Mouse (Mus musculus): Measurements from ENCODE around the gene Ccr9.
A peak's percentile ranks its signal among the peaks of the same experiment; 100 is the strongest.
"Not testable (repeated sequence)": the region's sequence is repeated elsewhere in the genome, so short reads cannot be mapped to it uniquely, and the experiment has no call there.

Ccr9 gene

DNA sequence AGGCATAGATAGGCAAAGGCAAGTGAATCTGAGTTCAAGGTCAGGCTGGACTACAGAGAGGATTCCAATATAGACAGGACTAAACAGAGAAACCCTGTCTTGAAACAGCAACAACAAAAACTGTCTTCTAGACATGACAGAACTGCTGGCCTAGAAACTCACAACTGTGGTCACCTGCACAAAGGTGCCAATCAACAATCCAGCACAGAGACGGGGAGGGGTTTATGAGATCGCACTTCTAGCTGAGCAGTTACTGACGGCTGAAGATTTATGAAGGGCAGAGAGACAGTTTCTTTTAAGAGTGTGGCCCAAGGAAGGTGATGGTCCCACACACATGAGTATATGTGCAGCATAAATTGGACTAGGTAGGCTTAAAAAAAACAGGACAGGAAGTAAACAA, 38.1 kb downstream of the Ccr9 start:
- DNase-seq (ENCODE audit: low spot score) = no peak

DNA sequence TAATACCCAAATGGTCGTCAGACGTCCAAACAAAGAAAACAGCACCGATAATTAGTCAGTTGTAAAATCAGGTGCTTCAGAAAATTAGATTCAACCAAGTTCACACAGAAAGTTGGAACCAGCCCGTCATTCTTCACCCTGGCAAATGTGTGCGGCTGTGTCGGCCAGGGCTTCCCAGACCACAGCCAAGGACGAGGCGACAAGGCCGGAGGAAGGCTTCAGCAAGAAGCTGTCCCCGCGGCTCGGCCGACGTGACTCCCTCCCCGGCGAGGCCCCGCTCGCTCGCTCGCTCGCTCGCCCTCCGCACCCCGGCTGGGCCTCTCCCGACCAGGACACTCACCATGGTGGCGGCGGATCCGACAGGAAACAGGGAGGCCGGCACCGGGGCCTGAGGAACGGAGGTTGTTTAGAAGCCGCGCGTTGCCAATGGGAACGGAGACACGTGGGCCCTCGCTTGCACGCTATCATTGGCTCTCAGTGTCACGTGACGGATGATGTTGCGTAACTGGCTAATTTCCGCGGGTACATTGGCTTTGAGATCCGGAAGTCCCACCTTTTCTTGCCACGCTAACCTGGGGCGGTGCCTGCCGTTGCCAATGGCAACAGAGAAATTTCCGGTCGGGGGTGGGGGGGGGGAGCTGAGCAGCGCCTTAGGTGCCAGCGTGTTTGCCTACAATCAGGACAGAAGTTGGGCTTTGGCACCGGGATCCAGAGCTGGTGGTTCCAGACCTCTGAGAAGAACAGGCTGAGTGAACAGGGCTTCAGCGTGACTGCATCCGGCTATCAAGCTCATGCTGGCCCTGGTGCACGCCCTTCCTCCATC, 39.2 kb downstream of the Ccr9 start, which contains the start of gene Lztfl1:
Lztfl1 (minus strand) TSS at position 512 of the 823 bp plus-strand sequence.
- peak; percentile 90 for DNase-seq (ENCODE audit: low spot score)

- DNase-seq (ENCODE audit: low spot score) = no peak
These were observed 44.7 kb downstream of the Ccr9 start for GRCm38 (mm10) chr9:123722737-123723493.

DNA sequence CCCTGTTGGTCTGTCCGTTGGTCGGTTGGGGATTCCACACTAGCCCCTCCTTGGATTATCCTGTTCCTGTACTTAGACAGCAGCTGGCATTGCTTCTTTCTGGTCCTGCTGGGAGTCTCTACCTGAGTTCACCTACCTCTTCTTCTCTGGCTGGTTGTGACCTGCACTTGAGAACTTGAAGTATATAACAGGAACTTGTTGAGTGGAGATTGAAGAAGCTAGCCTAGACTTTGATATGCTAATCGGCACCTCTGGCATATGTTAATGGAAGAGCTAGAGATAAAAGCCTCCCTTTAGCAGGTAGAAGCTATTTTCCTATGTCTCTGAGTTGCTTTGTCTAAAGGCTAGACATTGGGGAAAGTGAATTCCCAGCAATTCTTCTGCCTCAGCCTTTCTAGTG, 53.0 kb downstream of the Ccr9 start:
- DNase-seq (ENCODE audit: low spot score) = no peak

- no peak for DNase-seq (ENCODE audit: low spot score)
These were observed 55.9 kb downstream of the Ccr9 start for GRCm38 (mm10) chr9:123734133-123734532.

DNA sequence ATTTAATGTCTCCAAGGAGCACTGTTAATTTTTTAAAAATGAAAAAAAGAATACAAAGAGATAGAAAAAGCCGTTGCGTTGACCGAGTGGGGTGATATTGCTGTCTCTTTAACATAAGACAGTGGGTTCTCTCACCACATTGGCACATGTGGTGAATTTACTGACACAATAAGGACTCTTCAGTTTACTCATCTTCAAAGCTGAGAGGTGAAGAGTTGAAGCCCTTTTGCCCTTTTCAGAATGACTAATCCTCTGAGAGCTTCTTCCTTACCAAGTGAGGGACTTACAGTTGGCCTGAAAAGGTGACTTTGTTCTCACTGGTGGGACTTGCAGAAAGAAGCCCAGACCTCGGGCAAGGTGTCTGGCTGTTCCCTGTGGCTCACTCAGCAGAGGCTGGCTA, 62.6 kb downstream of the Ccr9 start:
- no peak for DNase-seq (ENCODE audit: low spot score)

DNA sequence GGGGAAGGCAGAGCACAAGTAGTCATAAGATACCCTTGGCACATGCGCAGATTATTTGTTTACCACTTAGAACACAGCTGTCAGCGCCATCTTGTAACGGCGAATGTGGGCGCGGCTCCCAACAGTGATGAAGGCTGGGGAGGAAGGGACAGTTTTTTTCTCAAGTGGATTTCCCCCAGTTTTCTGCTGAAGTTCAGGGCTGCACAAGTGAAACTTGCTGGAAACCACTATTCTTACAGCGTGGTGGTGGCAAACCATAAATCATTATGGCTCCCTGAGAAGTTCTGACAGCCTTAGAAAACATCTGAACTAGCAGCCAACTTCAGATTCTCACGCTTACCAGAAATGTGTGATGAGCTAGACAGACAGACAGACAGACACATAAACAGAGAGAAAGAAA, 71.4 kb downstream of the Ccr9 start:
- DNase-seq (ENCODE audit: low spot score) = not testable (repeated sequence)

DNA sequence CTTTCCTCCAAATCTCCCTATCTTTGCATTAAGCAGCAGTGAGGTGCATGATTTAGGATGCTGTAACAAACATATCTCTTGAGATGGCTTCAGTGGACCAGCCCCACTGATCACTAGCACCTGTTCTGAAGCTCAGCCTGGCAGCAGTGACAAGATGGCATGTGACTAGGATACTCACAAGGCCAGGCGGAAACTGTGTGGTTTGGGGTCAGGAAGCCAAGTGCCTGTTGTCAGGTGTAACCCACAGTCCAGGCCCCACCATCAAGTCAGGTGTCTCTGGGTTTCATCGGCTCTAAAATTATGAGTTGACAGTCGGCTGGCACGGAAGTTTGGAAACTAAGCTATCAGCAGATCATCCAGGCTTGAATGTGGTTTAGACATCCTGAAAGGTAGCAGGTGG, 76.1 kb downstream of the Ccr9 start:
- DNase-seq (ENCODE audit: low spot score) = no peak

DNA sequence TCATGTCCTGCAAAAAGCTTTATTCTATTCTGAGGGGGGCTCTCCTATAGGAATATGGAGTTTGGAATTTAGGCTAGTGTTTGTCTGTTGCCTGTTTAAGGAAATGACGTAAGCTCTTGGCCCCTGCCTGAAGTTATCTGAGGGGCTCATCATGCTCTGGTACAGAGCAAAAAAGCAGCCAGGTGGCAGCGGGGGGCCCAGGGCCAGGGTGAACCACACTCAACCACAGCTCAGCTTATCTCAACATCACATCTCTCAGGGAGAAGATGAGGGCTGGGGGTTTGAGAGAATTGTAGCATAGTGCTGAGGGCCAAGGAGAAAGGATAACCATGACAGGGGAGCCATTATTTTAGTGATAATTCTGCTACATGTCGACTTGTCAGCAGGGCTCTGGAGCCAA, 78.5 kb downstream of the Ccr9 start:
- DNase-seq (ENCODE audit: low spot score) = no peak

DNA sequence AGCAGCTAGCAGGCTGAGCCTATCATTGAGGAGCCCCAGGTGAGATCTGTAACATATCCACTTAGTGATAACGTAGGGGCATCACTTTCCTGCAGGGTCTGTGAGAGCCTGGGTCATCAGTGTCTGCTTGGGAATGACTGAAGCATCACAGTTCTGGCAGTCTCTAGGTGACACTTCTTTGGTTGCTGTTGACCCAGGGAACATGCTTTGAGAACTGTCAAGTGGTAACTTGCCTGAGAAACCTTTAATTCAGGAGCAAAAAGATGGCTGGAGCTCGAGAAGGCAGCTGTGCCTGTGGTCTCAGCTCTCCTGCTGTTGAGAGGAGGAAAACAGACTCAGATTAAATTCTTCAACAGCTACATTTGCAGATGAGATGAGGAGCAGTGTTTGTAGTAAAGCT, 79.1 kb downstream of the Ccr9 start:
- DNase-seq (ENCODE audit: low spot score) = no peak

- no peak for DNase-seq (ENCODE audit: low spot score)
These were observed 79.9 kb downstream of the Ccr9 start for GRCm38 (mm10) chr9:123758156-123758555.

DNA sequence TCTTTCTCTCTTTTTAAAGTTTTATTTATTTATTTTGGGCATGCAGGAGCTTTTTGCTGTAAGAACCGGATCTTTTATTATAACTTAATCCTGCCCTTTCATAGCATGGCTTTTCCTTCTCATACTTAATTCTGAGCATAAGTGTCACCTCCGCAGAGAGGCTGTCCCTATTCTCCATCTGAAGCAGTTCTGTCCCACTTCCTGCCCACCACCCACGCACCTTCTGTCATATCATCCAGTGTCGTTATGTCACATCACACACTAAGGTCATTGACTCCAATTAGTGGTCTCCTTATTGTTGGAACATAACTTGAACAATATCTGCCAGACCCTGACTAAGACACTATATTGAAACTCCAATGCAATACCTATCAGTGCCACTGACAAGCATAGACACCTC, 80.4 kb downstream of the Ccr9 start:
- no peak for DNase-seq (ENCODE audit: low spot score)

DNA sequence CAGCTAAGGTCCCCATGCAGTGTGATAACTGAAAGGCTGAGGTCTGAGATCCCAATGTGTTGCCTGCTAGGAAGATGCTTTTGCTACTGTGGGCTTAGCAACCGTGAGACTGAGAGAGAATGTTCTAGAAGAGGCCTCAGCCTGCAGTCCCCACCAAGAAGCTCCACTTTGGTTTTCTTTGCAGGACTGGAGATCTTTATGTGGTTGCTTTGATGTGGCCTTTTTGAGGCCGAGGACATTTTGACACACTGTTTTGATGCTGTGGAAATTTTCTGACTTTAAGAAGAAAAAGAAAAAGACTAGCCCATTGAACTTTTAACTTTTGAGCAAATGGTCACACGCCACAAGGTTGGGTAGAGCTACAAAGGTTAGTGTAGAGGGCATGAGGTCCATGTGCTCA, 82.6 kb downstream of the Ccr9 start:
- no peak for DNase-seq (ENCODE audit: low spot score)

DNA sequence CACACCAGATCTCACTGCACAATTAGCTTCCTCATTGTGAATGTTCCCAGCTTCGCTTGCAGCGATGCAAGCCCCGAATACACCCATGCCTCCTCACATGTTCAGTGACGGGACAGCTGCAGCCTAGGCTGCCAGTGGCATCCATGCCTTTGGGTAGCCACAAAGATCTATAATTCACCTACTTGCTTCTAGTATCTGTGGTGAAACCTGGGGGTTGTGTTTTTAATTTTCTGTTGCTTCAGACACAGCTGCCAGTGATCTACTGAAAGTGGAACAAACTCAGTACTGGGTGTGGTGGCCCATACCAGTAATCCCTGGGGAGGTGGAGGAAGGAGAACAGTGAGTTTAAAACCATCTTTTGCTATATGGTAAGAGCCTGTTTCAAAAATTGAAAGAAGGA, 84.6 kb downstream of the Ccr9 start:
- no peak for DNase-seq (ENCODE audit: low spot score)

DNA sequence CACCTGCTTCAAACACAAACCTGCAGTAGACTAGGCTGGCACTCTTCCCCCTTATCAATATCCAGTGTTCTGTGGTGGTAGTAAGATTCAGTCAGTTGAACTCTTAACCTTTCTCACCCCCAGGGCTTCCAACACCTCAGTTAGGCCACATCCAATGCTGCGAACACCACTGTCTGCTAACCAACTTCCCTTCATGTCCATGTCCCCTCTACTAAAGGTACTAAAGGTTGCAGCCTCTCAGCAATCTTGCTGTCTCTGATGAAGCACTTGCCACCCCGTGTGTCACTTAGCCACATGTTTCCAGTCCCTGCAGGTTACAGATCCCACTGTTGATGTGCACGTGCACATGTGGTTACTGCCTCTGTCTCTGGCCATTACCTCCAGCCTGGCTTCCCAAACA, 85.5 kb downstream of the Ccr9 start:
- DNase-seq (ENCODE audit: low spot score) = no peak

GRCm38 (mm10) chr9:123766996-123767395, 88.8 kb downstream of the Ccr9 start:
- DNase-seq (ENCODE audit: low spot score) = no peak

DNA sequence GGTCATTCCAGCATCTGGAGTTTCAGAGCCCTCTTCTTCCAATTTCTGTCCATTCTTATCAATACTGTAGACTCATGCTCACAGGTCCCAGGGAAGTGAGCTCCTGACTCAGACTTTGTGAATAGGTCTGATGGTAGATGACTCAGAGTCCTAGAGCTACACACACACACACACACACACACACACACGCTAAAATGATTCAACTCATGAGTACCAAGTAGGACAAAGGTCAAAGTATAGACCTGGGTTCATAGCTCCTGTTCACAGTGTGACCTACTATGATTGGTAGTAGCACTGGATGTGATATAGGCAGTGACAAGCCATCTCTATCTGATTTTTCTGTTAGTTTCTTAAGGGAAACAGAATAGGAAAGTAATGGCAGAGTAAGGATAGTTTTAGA, 90.2 kb downstream of the Ccr9 start:
- DNase-seq (ENCODE audit: low spot score) = no peak

GRCm38 (mm10) chr9:123769532-123769931, 91.3 kb downstream of the Ccr9 start:
- no peak for DNase-seq (ENCODE audit: low spot score)

DNA sequence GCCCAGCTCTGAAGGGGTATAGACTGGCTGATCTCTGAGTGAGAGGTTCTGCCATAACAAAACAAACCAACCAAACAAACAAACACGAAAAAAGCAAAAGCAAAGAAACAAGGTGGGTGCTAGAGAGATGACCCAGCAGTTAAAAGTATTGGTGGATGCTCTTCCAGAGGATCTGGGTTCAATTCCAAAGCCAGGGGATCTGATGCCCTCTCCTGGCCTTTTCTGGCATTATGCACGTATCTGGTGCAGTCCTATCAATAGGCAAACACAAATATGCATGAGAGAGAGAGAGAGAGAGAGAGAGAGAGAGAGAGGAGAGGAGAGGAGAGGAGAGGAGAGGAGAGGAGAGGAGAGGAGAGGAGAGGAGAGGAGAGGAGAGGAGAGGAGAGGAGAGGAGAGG, 95.1 kb downstream of the Ccr9 start:
- not testable (repeated sequence) for DNase-seq (ENCODE audit: low spot score)

DNA sequence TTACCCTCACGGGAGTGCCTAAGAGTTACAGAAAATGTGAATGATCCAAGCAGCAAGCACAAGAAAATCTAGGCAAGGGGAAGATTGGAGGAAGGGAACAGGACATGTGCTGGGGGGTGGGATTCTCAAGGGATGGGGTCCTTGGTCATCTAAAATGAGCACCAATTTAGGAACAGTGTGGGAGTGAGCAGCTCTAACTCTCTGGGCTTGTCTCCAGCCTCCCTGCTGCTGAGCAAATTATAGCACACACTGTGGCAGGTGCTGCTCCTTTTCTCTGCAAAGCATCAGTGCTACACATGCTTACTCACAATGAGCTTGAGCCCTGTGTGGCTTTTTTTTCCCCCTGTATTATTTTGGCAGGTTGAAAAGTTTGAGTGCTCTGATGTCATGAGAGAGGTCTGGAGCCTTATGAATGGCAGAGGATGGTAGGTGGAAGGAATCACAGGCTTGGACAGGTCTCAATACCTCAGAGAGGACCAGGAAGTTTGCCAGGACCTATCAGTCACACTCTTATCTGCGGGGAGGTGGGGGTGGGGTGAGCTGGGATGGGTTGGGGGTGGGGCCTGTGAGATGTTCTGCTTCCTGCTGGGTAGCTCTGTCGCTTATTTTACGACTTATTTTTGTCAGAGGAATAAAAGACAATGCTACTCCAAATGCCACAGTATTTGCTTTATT, 110.8 kb downstream of the Ccr9 start:
- DNase-seq (ENCODE audit: low spot score) = no peak

DNA sequence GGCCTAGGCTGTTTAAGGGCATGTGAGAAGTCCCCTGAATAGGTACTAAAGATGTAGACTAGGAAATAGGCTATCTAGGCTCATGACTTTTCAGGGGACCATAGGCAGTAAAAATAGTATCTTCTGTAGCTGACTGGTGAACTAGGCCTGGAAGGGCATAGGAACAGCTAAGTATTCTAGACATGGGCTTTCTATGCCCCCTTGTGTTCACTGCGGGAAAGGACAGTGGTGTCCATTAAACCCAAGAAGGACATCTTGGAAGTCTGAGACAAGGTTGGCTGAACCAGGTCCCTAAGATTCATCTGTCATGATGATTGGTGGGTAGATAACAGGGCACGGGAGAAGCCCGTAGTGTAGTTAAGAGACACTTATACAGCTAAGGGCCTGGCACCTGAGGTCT, 117.9 kb downstream of the Ccr9 start:
- no peak for DNase-seq (ENCODE audit: low spot score)

- DNase-seq (ENCODE audit: low spot score) = no peak
These were observed 123.3 kb downstream of the Ccr9 start for GRCm38 (mm10) chr9:123801527-123801926.

- DNase-seq (ENCODE audit: low spot score) = no peak
These were observed 124.2 kb downstream of the Ccr9 start for GRCm38 (mm10) chr9:123802421-123802820.

All from urinary bladder, postnatal 25 days (tissue).